Mouse (Mus musculus) ES-E14 (cell line): ENCODE results near the gene Cc2d2a.

ENCODE experiments used
- CHD2 ChIP-seq: IDR thresholded peaks from 2 replicates; pipeline ENCODE4 v1.6.1; 2014; ENCODE audit warnings: mild to moderate bottlenecking, low read depth, low read length, inconsistent platforms
- HCFC1 ChIP-seq: IDR thresholded peaks from 2 replicates; pipeline ENCODE4 v1.6.1; 2012; ENCODE audit warnings: low read length, inconsistent platforms, borderline replicate concordance; ENCODE audit not compliant: insufficient read depth
- MAFK ChIP-seq: IDR thresholded peaks from 2 replicates; pipeline ENCODE4 v1.6.1; 2014; ENCODE audit warnings: mild to moderate bottlenecking, low read depth, low read length, inconsistent platforms; ENCODE audit not compliant: insufficient read depth
- ZNF384 ChIP-seq: IDR thresholded peaks from 2 replicates; pipeline ENCODE4 v1.6.1; 2012; ENCODE audit warnings: low read depth, low read length, inconsistent platforms

DNA sequence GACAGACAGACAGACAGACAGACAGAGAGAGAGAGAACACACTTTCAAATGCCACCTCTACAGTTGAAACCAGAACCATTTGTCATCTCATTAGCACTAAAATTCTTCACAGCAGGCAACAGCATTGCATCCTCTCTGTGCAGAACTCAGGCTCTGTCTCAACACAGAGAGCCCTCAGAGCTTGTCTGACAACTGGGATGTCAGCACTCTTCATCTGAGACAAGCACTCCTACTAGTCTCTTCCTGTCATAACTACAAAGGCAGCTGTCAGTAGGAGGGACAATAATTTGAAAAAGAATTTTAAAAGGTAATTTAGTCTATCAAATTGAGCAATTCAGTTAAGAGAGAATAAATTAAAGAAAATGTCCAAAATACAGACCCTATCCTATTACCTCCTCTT, 37.1 kb downstream of the Cc2d2a start:
- TF ChIP-seq HCFC1, result no peak
- no peak for TF ChIP-seq CHD2
- no peak for TF ChIP-seq ZNF384
- no peak for TF ChIP-seq MAFK
